Mouse (Mus musculus): ENCODE results near the gene Prkce.

Gene Prkce

GRCm38 (mm10) chr17:86334990-86335389 lies 167.4 kb downstream of the Prkce start:
- no peak for DNase-seq (ENCODE audit: low spot score in 2 of 2)

- DNase-seq (ENCODE audit: low spot score in 2 of 2): no peak
These were observed 169.1 kb downstream of the Prkce start for GRCm38 (mm10) chr17:86336652-86337073.

- no peak for DNase-seq (ENCODE audit: low spot score in 2 of 2)
These were observed 169.5 kb downstream of the Prkce start for GRCm38 (mm10) chr17:86337076-86337475.

- DNase-seq (ENCODE audit: low spot score in 2 of 2): no peak
These were observed 170.7 kb downstream of the Prkce start for GRCm38 (mm10) chr17:86338328-86338727.

- no peak for DNase-seq (ENCODE audit: low spot score in 2 of 2)
These were observed 176.4 kb downstream of the Prkce start for GRCm38 (mm10) chr17:86344032-86344431.

- DNase-seq (ENCODE audit: low spot score in 2 of 2): peak; percentile 85 to 95
These were observed 177.8 kb downstream of the Prkce start for GRCm38 (mm10) chr17:86345234-86346005.

GRCm38 (mm10) chr17:86350236-86350635 lies 182.7 kb downstream of the Prkce start:
- no peak for DNase-seq (ENCODE audit: low spot score in 2 of 2)

- no peak for DNase-seq (ENCODE audit: low spot score in 2 of 2)
These were observed 183.2 kb downstream of the Prkce start for GRCm38 (mm10) chr17:86350791-86351261.

- no peak for DNase-seq (ENCODE audit: low spot score in 2 of 2)
These were observed 183.7 kb downstream of the Prkce start for GRCm38 (mm10) chr17:86351282-86351681.

- DNase-seq (ENCODE audit: low spot score in 2 of 2): no peak
These were observed 184.9 kb downstream of the Prkce start for GRCm38 (mm10) chr17:86352247-86353037.

- no peak for DNase-seq (ENCODE audit: low spot score in 2 of 2)
These were observed 186.1 kb downstream of the Prkce start for GRCm38 (mm10) chr17:86353679-86354078.

- DNase-seq (ENCODE audit: low spot score in 2 of 2): no peak
These were observed 186.5 kb downstream of the Prkce start for GRCm38 (mm10) chr17:86354101-86354500.

- DNase-seq (ENCODE audit: low spot score in 2 of 2): no peak
These were observed 187.3 kb downstream of the Prkce start for GRCm38 (mm10) chr17:86354896-86355295.

- no peak for DNase-seq (ENCODE audit: low spot score in 2 of 2)
These were observed 187.7 kb downstream of the Prkce start for GRCm38 (mm10) chr17:86355318-86355717.

- DNase-seq (ENCODE audit: low spot score in 2 of 2): no peak
These were observed 188.3 kb downstream of the Prkce start for GRCm38 (mm10) chr17:86355772-86356451.

- DNase-seq (ENCODE audit: low spot score in 2 of 2): no peak
These were observed 190.8 kb downstream of the Prkce start for GRCm38 (mm10) chr17:86358388-86358787.

- DNase-seq (ENCODE audit: low spot score in 2 of 2): no peak
These were observed 191.3 kb downstream of the Prkce start for GRCm38 (mm10) chr17:86358847-86359246.

GRCm38 (mm10) chr17:86360849-86361248 lies 193.3 kb downstream of the Prkce start:
- no peak for DNase-seq (ENCODE audit: low spot score in 2 of 2)

GRCm38 (mm10) chr17:86363356-86363755 lies 195.8 kb downstream of the Prkce start:
- no peak for DNase-seq (ENCODE audit: low spot score in 2 of 2)

GRCm38 (mm10) chr17:86364349-86365075 lies 196.9 kb downstream of the Prkce start:
- no peak for DNase-seq (ENCODE audit: low spot score in 2 of 2)

- DNase-seq (ENCODE audit: low spot score in 2 of 2): peak; percentile 40 to 65
These were observed 199.3 kb downstream of the Prkce start for GRCm38 (mm10) chr17:86366919-86367318.
